Mouse (Mus musculus) bone marrow macrophage, adult 2 months (primary cell): ENCODE results near the gene 4930412O13Rik. TPM values are rescaled to one million over a fixed set of nuclear protein-coding genes. Genes with fewer than 3 reads are reported as not detected.

Experiments used
- H3K27ac ChIP-seq: 2 replicates; pipeline ENCODE4 v1.5.1; 2012; ENCODE audit warnings: low read depth, low read length; ENCODE audit not compliant: insufficient read depth
- H3K4me1 ChIP-seq: 2 replicates; pipeline ENCODE4 v1.6.1; 2012; ENCODE audit warnings: low read length; ENCODE audit not compliant: control insufficient read depth, insufficient read depth
- H3K4me3 ChIP-seq: 2 replicates; pipeline ENCODE4 v1.5.1; 2012; ENCODE audit warnings: mild to moderate bottlenecking, low read length, moderate library complexity; ENCODE audit not compliant: insufficient read depth
- CTCF ChIP-seq: IDR thresholded peaks from 2 replicates; pipeline ENCODE4 v1.5.1; 2012; ENCODE audit warnings: low read depth, mild to moderate bottlenecking, low read length, moderate library complexity
- POLR2A ChIP-seq: IDR thresholded peaks from 2 replicates; pipeline ENCODE4 v1.6.1; 2012; ENCODE audit warnings: mild to moderate bottlenecking, low read depth, low read length, borderline replicate concordance
- polyA plus RNA-seq: library from polyadenylated mRNA; stranded (reverse); fragments of >200 nt; gene quantifications from 2 replicates; pipeline ENCODE4 v1.2.4, GENCODE M21; 2012; ENCODE audit not compliant: missing spikeins, insufficient read depth, insufficient read length

4930412O13Rik gene
- polyA plus RNA-seq, 1 experiment = not detected

GRCm38 (mm10) chr2:9872682-9873081 is 8.4 kb upstream of the 4930412O13Rik start:
- no peak for TF ChIP-seq CTCF
- no peak overlapping the region for H3K27ac ChIP-seq
- 0 out of 2 replicates have a peak, but pooled peaks cover 2% of the 10 kb centered on the region for H3K4me1 ChIP-seq
- H3K4me3 ChIP-seq = no peak overlapping the region

- TF ChIP-seq CTCF (no peak), POLR2A (no peak)
- Histone ChIP-seq H3K4me3 (no peak overlapping the region), H3K4me1 (0 out of 2 replicates have a peak, but pooled peaks cover 6% of the 10 kb centered on the region), H3K27ac (no peak overlapping the region)
These were observed 7.3 kb upstream of the 4930412O13Rik start for GRCm38 (mm10) chr2:9873757-9874156.

- TF ChIP-seq POLR2A = no peak
- no peak for TF ChIP-seq CTCF
- H3K27ac ChIP-seq = no peak overlapping the region
- H3K4me1 ChIP-seq = 0 out of 2 replicates have a peak, but pooled peaks cover 6% of the 10 kb centered on the region
- no peak overlapping the region for H3K4me3 ChIP-seq
These were observed 6.4 kb upstream of the 4930412O13Rik start for GRCm38 (mm10) chr2:9874467-9875219.

GRCm38 (mm10) chr2:9875220-9875619 is 5.8 kb upstream of the 4930412O13Rik start:
- H3K4me3 ChIP-seq = no peak overlapping the region
- H3K27ac ChIP-seq = no peak overlapping the region
- TF ChIP-seq CTCF = no peak
- TF ChIP-seq POLR2A = no peak
- H3K4me1 ChIP-seq = 0 out of 2 replicates have a peak, but pooled peaks cover 6% of the 10 kb centered on the region

DNA sequence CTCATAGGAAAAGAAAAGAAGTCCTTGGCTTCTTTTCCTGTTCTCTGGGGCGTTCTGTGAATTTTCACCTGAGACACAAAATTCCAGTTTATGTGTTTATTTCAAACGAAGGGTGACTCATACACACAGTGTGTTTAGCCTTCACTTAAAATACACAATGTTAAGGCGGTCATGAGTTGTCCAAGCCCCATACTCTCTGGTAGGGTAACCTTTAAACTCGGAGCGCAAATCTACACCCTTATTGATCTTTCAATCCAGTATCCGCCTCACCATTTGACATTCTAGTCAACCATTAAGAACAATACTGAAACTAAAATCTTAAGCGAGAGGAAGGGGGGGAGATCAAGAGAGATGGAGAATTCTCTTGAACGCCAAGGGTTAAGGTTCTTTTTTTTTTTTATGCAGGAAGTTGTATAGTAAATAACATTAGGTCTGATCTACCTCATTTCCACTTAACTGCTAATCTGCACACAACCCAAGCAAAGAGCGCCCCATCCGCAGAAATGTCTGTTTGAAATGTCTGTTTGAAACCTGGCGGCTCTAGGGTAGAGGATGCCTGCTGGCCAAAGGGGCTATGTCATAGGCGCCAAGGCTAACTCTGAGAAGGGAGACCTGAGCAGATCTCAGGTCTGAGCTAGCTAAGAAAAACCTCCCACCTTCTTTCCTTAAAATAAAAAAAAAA is 5.2 kb upstream of the 4930412O13Rik start:
- Histone ChIP-seq H3K4me3 (no peak overlapping the region), H3K27ac (no peak overlapping the region), H3K4me1 (0 out of 2 replicates have a peak, but pooled peaks cover 6% of the 10 kb centered on the region)
- no peak for TF ChIP-seq CTCF
- TF ChIP-seq POLR2A = no peak

- Histone ChIP-seq H3K27ac (no peak overlapping the region), H3K4me3 (peak overlapping the region; percentile 32), H3K4me1 (0 out of 2 replicates have a peak, but pooled peaks cover 6% of the 10 kb centered on the region)
- TF ChIP-seq CTCF (no peak), POLR2A (no peak)
These were observed 4.3 kb upstream of the 4930412O13Rik start for GRCm38 (mm10) chr2:9876621-9877325.

GRCm38 (mm10) chr2:9877326-9877690 is 3.7 kb upstream of the 4930412O13Rik start:
- Histone ChIP-seq H3K4me1 (0 out of 2 replicates have a peak, but pooled peaks cover 6% of the 10 kb centered on the region), H3K27ac (no peak overlapping the region), H3K4me3 (peak overlapping the region; percentile 32)
- TF ChIP-seq CTCF = 0 out of 2 replicates have a peak, but pooled peaks have one; percentile 6
- no peak for TF ChIP-seq POLR2A

DNA sequence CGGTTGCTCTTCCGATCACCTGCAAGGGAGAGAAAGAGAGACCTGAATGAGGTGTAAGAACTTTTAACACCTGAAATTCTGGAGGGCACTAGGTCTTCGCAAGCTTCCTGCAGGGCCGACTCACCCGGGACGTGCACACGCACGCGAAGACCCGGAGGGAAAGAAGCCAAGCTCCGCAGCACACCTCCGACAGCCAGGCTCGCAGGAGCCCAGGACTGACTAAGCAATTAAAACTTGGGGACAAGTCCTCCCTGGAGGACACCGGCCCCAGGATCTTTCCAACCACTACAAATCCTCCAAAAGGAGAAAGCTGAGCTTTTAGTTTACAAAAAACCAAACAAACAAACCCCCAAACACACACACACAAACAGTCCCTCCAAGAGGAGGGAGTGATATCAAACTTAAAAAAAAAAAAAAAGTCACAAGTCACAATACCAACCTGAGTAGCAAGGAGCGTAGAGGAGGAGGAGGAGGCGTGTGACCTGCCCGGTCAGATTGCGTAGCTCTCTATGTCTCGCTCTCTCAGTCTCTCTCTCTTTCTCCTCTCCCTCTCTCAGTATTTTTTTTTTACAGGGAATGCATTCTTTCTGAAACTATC is 3.0 kb upstream of the 4930412O13Rik start:
- H3K27ac ChIP-seq = no peak overlapping the region
- H3K4me3 ChIP-seq = peak overlapping the region; percentile 62
- 0 out of 2 replicates have a peak, but pooled peaks cover 4% of the 10 kb centered on the region for H3K4me1 ChIP-seq
- TF ChIP-seq POLR2A (no peak), CTCF (no peak)

DNA sequence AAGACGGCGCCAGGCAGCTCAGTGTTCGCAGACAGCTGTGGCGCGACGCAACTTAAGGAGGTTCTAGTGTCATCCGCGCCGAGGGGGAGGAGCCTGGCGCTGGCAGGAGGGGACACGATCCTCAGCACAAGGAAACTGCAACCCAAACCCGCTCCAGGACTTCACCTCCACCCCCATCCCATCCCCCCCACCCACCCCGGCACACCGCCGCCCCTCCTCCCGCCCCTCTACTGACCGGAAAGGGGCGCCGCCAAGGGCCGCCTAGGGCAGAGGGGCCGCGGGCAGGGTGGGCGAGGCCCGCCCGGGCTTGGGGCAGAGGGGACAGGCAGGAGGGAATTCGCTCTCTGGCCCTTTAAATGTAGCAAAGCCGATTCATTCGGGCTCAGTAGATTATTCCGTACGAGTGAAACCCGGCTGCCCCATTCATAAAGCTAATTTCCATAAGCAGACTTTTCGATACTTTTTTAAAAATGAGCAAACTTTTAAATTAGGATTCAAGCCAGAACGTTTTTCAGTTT is 2.4 kb upstream of the 4930412O13Rik start:
- TF ChIP-seq CTCF = no peak
- no peak for TF ChIP-seq POLR2A
- Histone ChIP-seq H3K4me3 (peak overlapping the region; percentile 62), H3K4me1 (0 out of 2 replicates have a peak, but pooled peaks cover 4% of the 10 kb centered on the region), H3K27ac (no peak overlapping the region)
